In genomic region chr12:117451441-117451840, GRCm38 (mm10) we compare ENCODE assay signal across 9 mouse cellular contexts.
DNase-seq lines count a peak whose midpoint lies in the region; ATAC-seq and TF ChIP-seq lines count a peak whose summit lies in the region.
"Had no signal": no experiment of that assay in that cellular context is flagged by ENCODE, and none has a peak within 500 bp of the region (broad histone marks: within the 10 kb centered on the region; RNA-seq: fewer than 3 reads in every experiment).

No protein-coding gene starts in this region.

- H3K27me3 ChIP-seq in hindbrain, embryonic 11.5 days (ENCODE audit: control insufficient read depth, insufficient read depth, low read length): no peaks in the 10 kb centered on the region
- no peaks in the 10 kb centered on the region for H3K27me3 ChIP-seq in hindbrain, embryonic 10.5 days (ENCODE audit: insufficient read depth, poor library complexity, severe bottlenecking)
- no peaks in the 10 kb centered on the region for H3K27me3 ChIP-seq in spleen, adult 2 months (ENCODE audit: control insufficient read depth, insufficient read depth, low read length)

- ATAC-seq in hindbrain, embryonic 11.5 days (ENCODE audit: low FRiP score): no peak

- WGBS in hindbrain, embryonic 11.5 days: 56% methylated on average over 4 of the region's 4 CpGs
- 60% methylated on average over 4 of the region's 4 CpGs for WGBS in hindbrain, embryonic 10.5 days
- WGBS in spleen, adult 2 months: 71% methylated on average over 4 of the region's 4 CpGs

- no peak overlapping the region for H3K9ac ChIP-seq in hindbrain, embryonic 11.5 days (ENCODE audit: low read depth, low read length)
- H3K9ac ChIP-seq: hindbrain, embryonic 14.5 days had no signal

- no peak overlapping the region for H3K27ac ChIP-seq in hindbrain, embryonic 11.5 days (ENCODE audit: low read depth, low read length)
- H3K27ac ChIP-seq in hindbrain, embryonic 10.5 days: no peak overlapping the region
- H3K27ac ChIP-seq in spleen, adult 2 months (ENCODE audit: insufficient read depth, low read length): no peak overlapping the region
- H3K27ac ChIP-seq: hindbrain, embryonic 14.5 days had no signal

- peak; percentile 29 for DNase-seq in hindbrain, embryonic 11.5 days (ENCODE audit: low spot score)
- DNase-seq in hindbrain, embryonic 10.5 days (ENCODE audit: low spot score): no peak
- DNase-seq in spleen, adult 2 months (ENCODE audit: low read depth in 1 of 2, low spot score in 2 of 2): peak; percentile 5 to 24
- DNase-seq in spleen, adult 12 weeks (ENCODE audit: low spot score): no peak
- peak; percentile 9 for DNase-seq in c-Kit-positive CD71-positive TER-119-positive erythroid progenitor cells, embryonic 14.5 days (ENCODE audit: low spot score)
- peak; percentile 27 to 42 for DNase-seq in thymus, postnatal 36 days
- no peak for DNase-seq in adrenal gland, adult 18-20 months (ENCODE audit: low spot score in 2 of 2)
- DNase-seq in embryo, embryonic 11 days: no peak

- H3K4me3 ChIP-seq in hindbrain, embryonic 11.5 days (ENCODE audit: low read depth, low read length): no peak overlapping the region
- H3K4me3 ChIP-seq in hindbrain, embryonic 10.5 days: no peak overlapping the region
- H3K4me3 ChIP-seq in spleen, adult 2 months (ENCODE audit: extremely low read depth, insufficient read depth, insufficient read length): no peak overlapping the region

- no peak overlapping the region for H3K4me2 ChIP-seq in hindbrain, embryonic 11.5 days (replicated peaks; ENCODE audit: low read depth, low read length)
- H3K4me2 ChIP-seq: hindbrain, embryonic 14.5 days had no signal

- no peaks in the 10 kb centered on the region for H3K9me3 ChIP-seq in hindbrain, embryonic 11.5 days (ENCODE audit: control insufficient read depth, low read length)
- H3K9me3 ChIP-seq in hindbrain, embryonic 10.5 days: no peaks in the 10 kb centered on the region

- no peaks in the 10 kb centered on the region for H3K36me3 ChIP-seq in hindbrain, embryonic 11.5 days (ENCODE audit: control insufficient read depth, insufficient read depth, low read length)
- H3K36me3 ChIP-seq in hindbrain, embryonic 10.5 days: no peaks in the 10 kb centered on the region
- no peaks in the 10 kb centered on the region for H3K36me3 ChIP-seq in spleen, adult 2 months (ENCODE audit: control insufficient read depth, insufficient read depth, low read length)

- H3K4me1 ChIP-seq in hindbrain, embryonic 11.5 days (replicated peaks; ENCODE audit: control insufficient read depth, insufficient read depth, low read length): no peaks in the 10 kb centered on the region; the same call in 1 of the 2 replicates
- peaks cover 19% of the 10 kb centered on the region for H3K4me1 ChIP-seq in hindbrain, embryonic 10.5 days (replicated peaks)
- H3K4me1 ChIP-seq in spleen, adult 2 months (ENCODE audit: control insufficient read depth, insufficient read depth, insufficient read length): no peaks in the 10 kb centered on the region; the same call in 1 of the 2 replicates

- no peak for TF ChIP-seq POLR2A in spleen, adult 2 months (IDR thresholded peaks at IDR 0.05; ENCODE audit: low read depth, low read length)

- TF ChIP-seq CTCF in spleen, adult 2 months (IDR thresholded peaks at IDR 0.05; ENCODE audit: extremely low read depth, insufficient read depth, insufficient read length, insufficient replicate concordance): peak; percentile 4; the same call in 1 of the 2 replicates

Comparison
In these comparisons a context has a peak if more than half of its experiments do, and no peak if none do; other contexts are left out.
1. DNase-seq: peak in hindbrain, embryonic 11.5 days (single experiment), spleen, adult 2 months (2 of 2), c-Kit-positive CD71-positive TER-119-positive erythroid progenitor cells, embryonic 14.5 days (single experiment) and thymus, postnatal 36 days (2 of 2); none in hindbrain, embryonic 10.5 days (single experiment), spleen, adult 12 weeks (single experiment), adrenal gland, adult 18-20 months (0 of 2) and embryo, embryonic 11 days (single experiment).